Mouse (Mus musculus): Measurements from ENCODE around the gene Cntnap2.

DNA sequence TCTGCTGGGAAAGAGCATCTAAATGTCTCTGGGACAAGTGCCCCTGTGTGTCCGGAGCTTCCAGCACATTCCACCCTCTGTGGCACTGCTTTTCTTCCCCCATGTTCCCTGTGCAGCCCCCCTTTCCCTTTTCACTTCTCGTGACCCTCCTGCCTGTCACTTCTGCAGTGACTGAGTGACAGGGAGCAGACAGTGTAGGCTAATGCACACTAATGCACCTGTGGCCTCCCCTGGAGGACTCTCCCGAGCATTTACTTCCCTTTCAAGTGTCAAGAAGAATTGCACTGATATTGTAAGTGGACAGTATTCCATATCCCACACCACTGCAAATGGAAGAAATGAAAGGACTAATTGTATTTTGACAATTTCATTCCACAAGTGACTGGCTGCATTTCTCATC, 2208.1 kb downstream of the Cntnap2 start:
- TF ChIP-seq CTCF (conservative IDR thresholded peaks at IDR 0.05; ENCODE audit: low read length) (no peak), POU5F1 (IDR thresholded peaks at IDR 0.05; ENCODE audit: borderline replicate concordance, low read length) (no peak)
